8 mouse cellular contexts compared by ENCODE assay signal in the genomic region with DNA sequence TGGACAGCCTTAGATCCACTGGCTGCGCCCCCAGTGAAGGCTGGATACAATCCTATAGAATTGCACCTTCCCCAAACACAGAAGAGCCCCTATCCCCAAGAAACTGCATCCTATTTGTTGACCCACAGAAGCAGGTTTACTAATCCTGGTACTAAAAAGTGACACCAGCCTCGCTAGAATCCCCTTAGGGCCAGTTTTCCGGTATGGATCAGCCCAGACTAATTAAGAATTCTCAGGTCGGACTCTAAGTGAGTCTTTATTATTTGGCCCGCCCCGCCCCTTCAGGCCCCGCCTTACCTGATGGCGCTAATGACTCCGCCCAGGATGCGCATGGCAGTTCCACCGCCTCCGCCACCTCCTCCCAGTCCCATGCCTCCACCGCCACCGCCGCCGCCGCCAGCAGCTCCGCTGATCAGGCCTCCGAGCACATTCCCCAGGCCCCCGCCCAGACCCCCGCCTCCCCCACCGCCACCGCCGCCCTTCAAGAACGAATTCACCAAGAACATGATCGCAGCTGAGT. TPM values are rescaled to one million over a fixed set of nuclear protein-coding genes. Genes with fewer than 3 reads are reported as not detected.
DNase-seq lines count a peak whose midpoint lies in the region; ATAC-seq and TF ChIP-seq lines count a peak whose summit lies in the region.

No protein-coding gene starts in this region.

- ATAC-seq in G1E (ENCODE audit: extremely low read depth, insufficient number of reproducible peaks, low FRiP score, poor library complexity, severe bottlenecking) = peak; percentile 66
- peak; percentile 71 for ATAC-seq in forebrain, embryonic 12.5 days (ENCODE audit: low FRiP score)
- ATAC-seq in hematopoietic stem cell, adult 5-6 weeks (replicated peaks in 1 of 2; ENCODE audit: insufficient read depth in 1 of 2, low FRiP score in 2 of 2, low TSS enrichment in 1 of 2, low read depth in 1 of 2, poor library complexity in 2 of 2, severe bottlenecking in 2 of 2) = peak; percentile 44 to 73; a peak in 3 of 4 replicates

- DNase-seq in G1E (ENCODE audit: low spot score) = peak; percentile 74
- peak; percentile 83 for DNase-seq in c-Kit-positive CD71-positive TER-119-negative erythroid progenitor cells, embryonic 14.5 days (ENCODE audit: low read depth)
- DNase-seq in layer of hippocampus, adult 9-11 months = peak; percentile 74
- peak; percentile 84 for DNase-seq in lung, postnatal 14 days
- peak; percentile 51 for DNase-seq in ovary, postnatal 14 days (ENCODE audit: low spot score)
- peak; percentile 35 for DNase-seq in thymus, postnatal 0 days (ENCODE audit: low spot score)

- H3K36me3 ChIP-seq in G1E (replicated peaks) = peaks cover 54% of the 10 kb centered on the region
- H3K36me3 ChIP-seq in forebrain, embryonic 12.5 days (replicated peaks) = peaks cover 31% of the 10 kb centered on the region

- no peaks in the 10 kb centered on the region for H3K9me3 ChIP-seq in G1E (replicated peaks)
- no peaks in the 10 kb centered on the region for H3K9me3 ChIP-seq in forebrain, embryonic 12.5 days

- peak overlapping the region; percentile 81 for H3K4me2 ChIP-seq in forebrain, embryonic 12.5 days

- no peak for TF ChIP-seq CTCF in G1E (IDR thresholded peaks at IDR 0.05; ENCODE audit: low read depth, low read length)

- peaks cover 39% of the 10 kb centered on the region for H3K4me1 ChIP-seq in G1E (ENCODE audit: insufficient read depth, low read depth, low read length)
- H3K4me1 ChIP-seq in forebrain, embryonic 12.5 days = peaks cover 21% of the 10 kb centered on the region

- H3K4me3 ChIP-seq in G1E (ENCODE audit: low read depth, low read length) = peak overlapping the region; percentile 80
- H3K4me3 ChIP-seq in forebrain, embryonic 12.5 days (replicated peaks) = peak overlapping the region; percentile 74

- H3K27me3 ChIP-seq in G1E (ENCODE audit: insufficient read depth, low read length) = no peaks in the 10 kb centered on the region
- no peaks in the 10 kb centered on the region for H3K27me3 ChIP-seq in forebrain, embryonic 12.5 days

- peak overlapping the region; percentile 75 for H3K27ac ChIP-seq in forebrain, embryonic 12.5 days

- H3K9ac ChIP-seq in forebrain, embryonic 12.5 days = peak overlapping the region; percentile 74

- WGBS in forebrain, embryonic 12.5 days = 1% methylated on average over 18 of the region's 26 CpGs

RNA-seq across cellular contexts. Expression of gene Capns1, which starts 5.0 kb away (rescaled TPM):
- 313 and 371 TPM in 2 replicates for total RNA-seq in G1E (2014; fragmentation: Nextera tagmentation)
- 182 and 204 TPM in 2 replicates for total RNA-seq in G1E (2017)
- 98.4 and 131 TPM in 2 replicates for polyA plus RNA-seq in G1E (2012)
- polyA plus RNA-seq in forebrain, embryonic 12.5 days (2016; fragmentation: Nextera tagmentation; extraction: Ambion mirVana) = 44.5 and 51.3 TPM in 2 replicates
- 215 and 230 TPM in 2 replicates for total RNA-seq in hematopoietic stem cell, adult 5-6 weeks (2017)
- polyA plus RNA-seq in thymus, postnatal 0 days (2015; fragmentation: Nextera tagmentation; extraction: Ambion mirVana) = 66.9 and 76.2 TPM in 2 replicates

RNA-seq across cellular contexts. Expression of gene Cox7a1, which starts 9.7 kb away (rescaled TPM):
- total RNA-seq in G1E (2014; fragmentation: Nextera tagmentation) = 16.0 and 19.4 TPM in 2 replicates
- total RNA-seq in G1E (2017) = 55.2 and 57.0 TPM in 2 replicates
- polyA plus RNA-seq in G1E (2012) = 23.4 and 32.4 TPM in 2 replicates
- 3.0 and 3.7 TPM in 2 replicates for polyA plus RNA-seq in forebrain, embryonic 12.5 days (2016; fragmentation: Nextera tagmentation; extraction: Ambion mirVana)
- not detected in 2 replicates for total RNA-seq in hematopoietic stem cell, adult 5-6 weeks (2017)
- 9.2 and 11.6 TPM in 2 replicates for polyA plus RNA-seq in thymus, postnatal 0 days (2015; fragmentation: Nextera tagmentation; extraction: Ambion mirVana)

RNA-seq across cellular contexts. Expression of gene Zfp146, which starts 24.1 kb away (rescaled TPM):
- total RNA-seq in G1E (2014; fragmentation: Nextera tagmentation) (123 and 124 TPM in 2 replicates), G1E (2017) (74.8 and 77.9 TPM in 2 replicates)
- 4.6 and 12.7 TPM in 2 replicates for polyA plus RNA-seq in G1E (2012)
- polyA plus RNA-seq in forebrain, embryonic 12.5 days (2016; fragmentation: Nextera tagmentation; extraction: Ambion mirVana) = 23.6 and 25.8 TPM in 2 replicates
- total RNA-seq in hematopoietic stem cell, adult 5-6 weeks (2017) = 117 and 134 TPM in 2 replicates
- polyA plus RNA-seq in thymus, postnatal 0 days (2015; fragmentation: Nextera tagmentation; extraction: Ambion mirVana) = 7.6 and 9.6 TPM in 2 replicates

RNA-seq across cellular contexts. Expression of gene Polr2i, which starts 38.1 kb away (rescaled TPM):
- total RNA-seq in G1E (2014; fragmentation: Nextera tagmentation) = 23.0 and 34.5 TPM in 2 replicates
- 58.7 and 66.6 TPM in 2 replicates for total RNA-seq in G1E (2017)
- polyA plus RNA-seq in G1E (2012) = 66.9 and 79.0 TPM in 2 replicates
- 164 TPM in 2 replicates for polyA plus RNA-seq in forebrain, embryonic 12.5 days (2016; fragmentation: Nextera tagmentation; extraction: Ambion mirVana)
- 41.9 and 45.3 TPM in 2 replicates for total RNA-seq in hematopoietic stem cell, adult 5-6 weeks (2017)
- polyA plus RNA-seq in thymus, postnatal 0 days (2015; fragmentation: Nextera tagmentation; extraction: Ambion mirVana) = 134 and 137 TPM in 2 replicates

RNA-seq across cellular contexts. Expression of gene Tbcb, which starts 38.4 kb away (rescaled TPM):
- 18.9 and 19.7 TPM in 2 replicates for total RNA-seq in G1E (2014; fragmentation: Nextera tagmentation)
- total RNA-seq in G1E (2017) = 30.8 and 38.1 TPM in 2 replicates
- polyA plus RNA-seq in G1E (2012) = 20.7 and 38.1 TPM in 2 replicates
- 245 and 256 TPM in 2 replicates for polyA plus RNA-seq in forebrain, embryonic 12.5 days (2016; fragmentation: Nextera tagmentation; extraction: Ambion mirVana)
- 24.8 and 35.0 TPM in 2 replicates for total RNA-seq in hematopoietic stem cell, adult 5-6 weeks (2017)
- 149 and 155 TPM in 2 replicates for polyA plus RNA-seq in thymus, postnatal 0 days (2015; fragmentation: Nextera tagmentation; extraction: Ambion mirVana)

Comparison
In these comparisons a context has a peak if more than half of its experiments do, and no peak if none do; other contexts are left out.
1. Peak in every context shown above with its lines: DNase-seq, ATAC-seq, H3K4me3 ChIP-seq and H3K27ac ChIP-seq.